Mouse (Mus musculus) lung, embryonic 16.5 days (tissue): Measurements from ENCODE around the gene Foxd1. TPM values are rescaled to one million over a fixed set of nuclear protein-coding genes. Genes with fewer than 3 reads are reported as not detected.

Source experiments
- ATAC-seq: fragments of 200-750 bp; cut with Nextera tagmentation; 2 replicates; pipeline ENCODE4 v1.8.0; 2017; ENCODE audit warnings: low read depth, mild to moderate bottlenecking, moderate library complexity
- H3K27ac ChIP-seq: fragments of 300-500 bp; sonication (generic); 2 replicates; pipeline ENCODE4 v1.5.1; 2014; ENCODE audit warnings: mild to moderate bottlenecking, control low read depth, low read length
- H3K27me3 ChIP-seq: fragments of 300-500 bp; sonication (generic); 2 replicates; pipeline ENCODE4 v1.6.1; 2014; ENCODE audit warnings: low read depth, low read length, mixed read lengths; ENCODE audit not compliant: control insufficient read depth, insufficient read depth
- H3K36me3 ChIP-seq: fragments of 300-500 bp; sonication (generic); 2 replicates; pipeline ENCODE4 v1.6.1; 2014; ENCODE audit warnings: low read length; ENCODE audit not compliant: control insufficient read depth, insufficient read depth
- H3K4me1 ChIP-seq: fragments of 300-500 bp; sonication (generic); replicated peaks from 2 replicates; pipeline ENCODE4 v1.6.1; 2014; ENCODE audit warnings: low read length, mixed read lengths; ENCODE audit not compliant: control insufficient read depth, insufficient read depth
- H3K4me2 ChIP-seq: fragments of 300-500 bp; sonication (generic); 2 replicates; pipeline ENCODE4 v1.6.1; 2014; ENCODE audit warnings: low read depth, low read length, control low read depth
- H3K4me3 ChIP-seq: fragments of 300-500 bp; sonication (generic); 2 replicates; pipeline ENCODE4 v1.5.1; 2014; ENCODE audit warnings: mild to moderate bottlenecking, low read length, control low read depth
- H3K9ac ChIP-seq: fragments of 300-500 bp; sonication (generic); 2 replicates; pipeline ENCODE4 v1.6.1; 2014; ENCODE audit warnings: low read length, control low read depth
- H3K9me3 ChIP-seq: fragments of 300-500 bp; sonication (generic); 2 replicates; pipeline ENCODE4 v1.6.1; 2016; ENCODE audit warnings: low read length; ENCODE audit not compliant: control insufficient read depth
- WGBS: fragments of 180-500 bp; shearing (Covaris S2); extraction: QIAGEN DNeasy Blood & Tissue Kit; methylation state at CpG from one replicate; pipeline ENCODE4 v1.1.7; 2014; 5-methylcytosine and 5-hydroxymethylcytosine counted together
- polyA plus RNA-seq: library from polyadenylated mRNA; unstranded; fragments of >200 nt; fragmentation: Nextera tagmentation; extraction: Ambion mirVana; gene quantifications from 2 replicates; pipeline ENCODE4 v1.2.1, GENCODE M21; 2015

Foxd1 gene
- polyA plus RNA-seq, 1 experiment from 2014 or later: not detected

DNA sequence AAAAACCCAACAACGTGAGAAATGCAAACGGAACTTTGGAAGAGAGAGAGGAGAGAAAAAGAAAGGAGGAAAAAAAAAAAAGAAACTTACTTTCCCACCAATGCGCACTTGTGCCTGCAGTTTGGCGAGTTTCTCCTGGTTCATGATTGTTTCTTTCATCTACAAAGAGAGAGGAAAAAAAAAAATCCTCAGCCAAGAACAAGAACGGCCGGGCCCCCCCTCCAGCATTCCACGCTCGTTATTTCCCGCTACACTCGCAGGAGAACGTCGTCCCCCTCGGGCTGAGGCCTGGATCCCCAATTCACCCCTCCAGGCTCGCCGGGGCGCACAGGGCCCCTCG is 37.9 kb upstream of the Foxd1 start:
- Histone ChIP-seq H3K27ac (peak overlapping the region; percentile 81), H3K27me3 (no peaks in the 10 kb centered on the region), H3K9me3 (no peaks in the 10 kb centered on the region), H3K4me3 (peak overlapping the region; percentile 95), H3K36me3 (peaks cover 24% of the 10 kb centered on the region), H3K4me1 (peaks cover 16% of the 10 kb centered on the region), H3K4me2 (peak overlapping the region; percentile 85), H3K9ac (peak overlapping the region; percentile 99)
- 0% methylated on average over 17 of the region's 17 CpGs for WGBS
- ATAC-seq: no peak

- Histone ChIP-seq H3K9me3 (no peaks in the 10 kb centered on the region), H3K4me2 (peak within 1 kb of the TSS; percentile 85), H3K9ac (peak within 1 kb of the TSS; percentile 99), H3K27me3 (no peaks in the 10 kb centered on the region), H3K36me3 (peaks cover 19% of the 10 kb centered on the region), H3K4me1 (peaks cover 16% of the 10 kb centered on the region), H3K4me3 (peak within 1 kb of the TSS; percentile 95), H3K27ac (peak within 1 kb of the TSS; percentile 81)
- WGBS: under 1% methylated on average over 82 of the region's 90 CpGs
- peak; percentile 92 for ATAC-seq
These were observed 37.4 kb upstream of the Foxd1 start, which contains the start of gene Btf3 for GRCm38 (mm10) chr13:98316480-98317245. TSS of gene Btf3 (minus strand) at chr13:98317006.

DNA sequence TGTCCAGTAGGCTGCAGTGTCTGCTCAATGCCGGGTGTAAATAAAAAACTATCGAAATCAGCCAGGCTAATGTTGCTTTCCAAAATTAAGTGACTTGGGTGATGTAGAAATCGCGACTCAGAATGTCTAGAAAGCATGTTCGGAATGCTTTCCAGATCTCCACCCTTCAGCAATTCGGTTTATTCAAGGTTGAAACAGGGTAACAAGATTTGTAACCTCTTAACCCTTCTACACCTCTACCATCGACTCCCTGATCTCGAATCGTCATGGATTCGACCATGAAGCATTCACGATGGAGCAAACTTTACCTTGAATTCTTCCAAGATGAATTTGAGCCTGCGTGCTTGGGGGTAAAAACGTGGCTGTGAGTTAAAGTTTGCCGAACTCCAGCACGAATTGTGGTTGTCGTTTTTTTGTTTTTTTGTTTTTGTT is 36.8 kb upstream of the Foxd1 start:
- peak overlapping the region; percentile 75 for H3K4me2 ChIP-seq
- H3K4me3 ChIP-seq: peak overlapping the region; percentile 95
- peaks cover 16% of the 10 kb centered on the region for H3K4me1 ChIP-seq
- H3K9me3 ChIP-seq: no peaks in the 10 kb centered on the region
- 2% methylated on average over 16 of the region's 16 CpGs for WGBS
- H3K9ac ChIP-seq: peak overlapping the region; percentile 99
- no peaks in the 10 kb centered on the region for H3K27me3 ChIP-seq
- peak overlapping the region; percentile 81 for H3K27ac ChIP-seq
- ATAC-seq: peak; percentile 23
- peaks cover 13% of the 10 kb centered on the region for H3K36me3 ChIP-seq

DNA sequence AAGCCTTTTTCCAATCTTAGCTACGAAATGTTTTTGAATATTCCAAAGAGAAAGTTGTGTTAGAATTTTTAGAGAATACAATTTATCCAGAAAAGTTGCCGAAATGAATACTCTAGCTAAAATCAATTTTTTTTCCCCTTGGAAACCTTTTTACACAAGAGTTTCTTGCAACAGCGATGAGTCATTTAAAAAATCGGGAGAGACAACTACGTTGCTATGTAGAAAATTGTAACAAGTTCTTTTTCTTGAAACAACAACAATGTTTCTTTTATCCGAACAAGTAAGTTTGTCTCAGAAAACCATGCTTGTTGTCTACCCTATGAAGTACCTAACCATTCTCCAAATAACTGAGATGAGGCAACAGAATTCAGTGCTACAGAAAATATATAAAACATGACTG is 36.1 kb upstream of the Foxd1 start:
- no peak overlapping the region for H3K27ac ChIP-seq

DNA sequence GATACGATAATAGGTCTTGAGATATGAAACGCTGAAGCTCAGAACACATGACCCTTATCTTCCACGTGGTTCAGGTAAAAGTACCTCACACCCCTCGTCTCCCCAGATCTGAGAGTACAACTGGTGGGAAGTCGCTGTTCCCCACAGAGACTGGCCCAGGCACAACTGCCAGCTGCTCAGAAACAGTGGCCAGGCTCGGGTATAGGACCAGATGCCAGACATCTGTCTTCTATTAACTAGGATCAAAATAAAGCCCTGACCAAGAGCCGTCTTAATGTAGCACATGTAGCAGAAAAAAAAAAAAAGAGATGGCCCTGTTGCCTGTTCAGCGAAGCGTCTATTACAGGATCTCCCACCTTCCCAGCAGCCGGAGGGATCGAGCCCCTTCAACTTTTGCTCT is 29.0 kb upstream of the Foxd1 start:
- Histone ChIP-seq H3K9me3 (no peaks in the 10 kb centered on the region), H3K27ac (no peak overlapping the region), H3K4me3 (no peak overlapping the region), H3K4me2 (no peak overlapping the region), H3K27me3 (no peaks in the 10 kb centered on the region), H3K4me1 (no peaks in the 10 kb centered on the region), H3K36me3 (no peaks in the 10 kb centered on the region), H3K9ac (no peak overlapping the region)
- no peak for ATAC-seq
- WGBS: 84% methylated on average over 11 of the region's 11 CpGs

More for the DNA sequence above, 36.1 kb upstream of the Foxd1 start:
- Histone ChIP-seq H3K36me3 (peaks cover 9% of the 10 kb centered on the region), H3K4me3 (no peak overlapping the region), H3K27me3 (no peaks in the 10 kb centered on the region), H3K4me2 (peak overlapping the region; percentile 75; the same call in 1 of the 2 replicates), H3K9ac (no peak overlapping the region), H3K4me1 (peaks cover 16% of the 10 kb centered on the region), H3K9me3 (no peaks in the 10 kb centered on the region)
- 86% methylated on average over 6 of the region's 6 CpGs for WGBS
- no peak for ATAC-seq

DNA sequence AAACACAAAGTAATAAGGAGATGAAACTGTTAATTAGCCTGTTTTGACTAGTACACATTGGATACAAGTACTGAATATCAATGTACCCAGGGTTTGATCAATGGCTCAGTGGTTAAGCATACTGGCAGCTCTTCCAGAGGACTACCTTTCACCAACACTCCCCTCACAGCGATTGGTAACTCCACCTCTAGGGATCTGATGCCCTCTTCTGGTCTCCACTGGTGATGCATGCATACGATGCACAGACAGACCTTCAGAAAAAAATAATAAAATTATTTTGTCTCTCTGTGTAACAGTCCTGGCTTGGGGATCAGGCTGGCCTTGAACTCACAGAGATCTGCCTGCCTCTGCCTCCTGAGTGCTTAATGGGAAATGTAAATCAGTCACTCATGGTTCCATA is 21.9 kb upstream of the Foxd1 start:
- WGBS: 41% methylated on average over 2 of the region's 2 CpGs
- Histone ChIP-seq H3K36me3 (no peaks in the 10 kb centered on the region), H3K27ac (no peak overlapping the region), H3K4me2 (no peak overlapping the region), H3K4me3 (no peak overlapping the region), H3K4me1 (no peaks in the 10 kb centered on the region), H3K9ac (no peak overlapping the region), H3K27me3 (no peaks in the 10 kb centered on the region), H3K9me3 (no peaks in the 10 kb centered on the region)
- ATAC-seq: no peak

DNA sequence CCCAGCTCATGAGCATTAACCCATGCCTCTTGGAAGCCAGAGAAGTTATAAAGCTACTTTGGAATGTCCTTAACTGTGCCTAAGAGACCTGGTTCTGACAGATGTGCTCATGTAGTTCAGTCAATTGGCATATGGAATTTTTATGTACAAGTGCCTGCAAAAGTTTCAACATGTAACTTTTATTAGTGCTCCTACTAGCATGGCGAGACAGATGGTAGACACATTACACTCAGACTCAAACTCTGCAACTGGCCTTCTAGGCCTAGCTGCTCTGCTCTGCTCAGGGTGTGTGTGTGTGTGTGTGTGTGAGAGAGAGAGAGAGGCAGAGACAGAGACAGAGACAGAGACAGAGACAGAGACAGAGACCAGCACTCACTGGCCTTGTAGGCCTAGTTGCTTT is 17.8 kb upstream of the Foxd1 start:
- Histone ChIP-seq H3K4me3 (no peak overlapping the region), H3K9me3 (no peaks in the 10 kb centered on the region), H3K27me3 (no peaks in the 10 kb centered on the region), H3K4me1 (no peaks in the 10 kb centered on the region), H3K9ac (no peak overlapping the region), H3K27ac (no peak overlapping the region), H3K4me2 (no peak overlapping the region), H3K36me3 (no peaks in the 10 kb centered on the region)
- ATAC-seq: no peak
- WGBS: 95% methylated on average over 1 of the region's 1 CpGs

DNA sequence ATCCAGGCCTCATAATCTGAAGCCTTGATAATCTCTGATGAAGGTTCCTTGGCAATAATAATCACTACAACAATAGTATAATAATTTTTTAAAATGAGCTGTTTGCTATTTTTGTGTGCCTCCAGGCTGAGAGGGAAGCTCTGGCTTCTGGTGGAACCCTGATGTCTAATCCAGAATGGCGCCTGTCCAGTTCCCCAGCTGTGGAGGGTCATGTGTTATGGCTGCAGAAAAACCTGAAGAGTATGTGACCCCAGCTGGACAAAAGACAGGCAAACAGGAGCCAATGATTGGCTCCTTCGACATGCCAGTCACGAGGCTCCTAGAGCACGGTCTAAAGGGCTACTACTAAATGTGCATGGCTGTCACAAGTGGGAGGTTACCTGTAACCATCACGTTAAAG is 13.5 kb upstream of the Foxd1 start:
- Histone ChIP-seq H3K36me3 (no peaks in the 10 kb centered on the region), H3K27ac (no peak overlapping the region), H3K9me3 (no peaks in the 10 kb centered on the region), H3K27me3 (no peaks in the 10 kb centered on the region; the same call in 1 of the 2 replicates), H3K9ac (no peak overlapping the region), H3K4me2 (no peak overlapping the region), H3K4me1 (no peaks in the 10 kb centered on the region), H3K4me3 (no peak overlapping the region)
- ATAC-seq: no peak
- 67% methylated on average over 5 of the region's 5 CpGs for WGBS

- no peak for ATAC-seq
- Histone ChIP-seq H3K4me1 (peaks cover 9% of the 10 kb centered on the region), H3K9me3 (no peaks in the 10 kb centered on the region), H3K27ac (no peak overlapping the region), H3K36me3 (no peaks in the 10 kb centered on the region), H3K27me3 (peaks cover 48% of the 10 kb centered on the region), H3K9ac (no peak overlapping the region), H3K4me2 (no peak overlapping the region), H3K4me3 (no peak overlapping the region)
- WGBS: 60% methylated on average over 4 of the region's 4 CpGs
These were observed 4.6 kb upstream of the Foxd1 start for GRCm38 (mm10) chr13:98349491-98349890.
